Mouse (Mus musculus): ENCODE results near the gene Tes3-ps. TPM values are rescaled to one million over a fixed set of nuclear protein-coding genes. Genes with fewer than 3 reads are reported as not detected.
A peak's percentile ranks its signal among the peaks of the same experiment; 100 is the strongest.

The Tes3-ps gene
- polyA plus RNA-seq, 1 experiment from 2014 or later, result 1.3 TPM

- no peak overlapping the region for H3K9ac ChIP-seq
- peaks cover 6% of the 10 kb centered on the region; the same call in 1 of the 2 replicates for H3K36me3 ChIP-seq (ENCODE audit: poor library complexity, severe bottlenecking)
- 0 out of 2 replicates have a peak, but pooled peaks cover 4% of the 10 kb centered on the region for H3K4me1 ChIP-seq
- H3K9me3 ChIP-seq (replicated peaks), result no peaks in the 10 kb centered on the region
- no peak overlapping the region for H3K27ac ChIP-seq
- H3K27me3 ChIP-seq, result no peaks in the 10 kb centered on the region
- H3K4me3 ChIP-seq, result no peak overlapping the region
- no peak overlapping the region for H3K4me2 ChIP-seq
- no peak for ATAC-seq
- 94% methylated on average over 4 of the region's 4 CpGs for WGBS
Measured at GRCm38 (mm10) chr13:49470319-49470718, 22.8 kb upstream of the Tes3-ps start.

GRCm38 (mm10) chr13:49470806-49471205 lies 22.3 kb upstream of the Tes3-ps start:
- Histone ChIP-seq H3K9me3 (replicated peaks) (no peaks in the 10 kb centered on the region), H3K4me1 (0 out of 2 replicates have a peak, but pooled peaks cover 4% of the 10 kb centered on the region), H3K36me3 (ENCODE audit: poor library complexity, severe bottlenecking) (peaks cover 1% of the 10 kb centered on the region; the same call in 1 of the 2 replicates), H3K4me2 (no peak overlapping the region), H3K27ac (no peak overlapping the region), H3K9ac (no peak overlapping the region), H3K27me3 (no peaks in the 10 kb centered on the region), H3K4me3 (no peak overlapping the region)
- 62% methylated on average over 4 of the region's 4 CpGs for WGBS
- no peak for ATAC-seq

GRCm38 (mm10) chr13:49471981-49472675 lies 21.0 kb upstream of the Tes3-ps start:
- H3K9ac ChIP-seq, result no peak overlapping the region
- WGBS, result 71% methylated on average over 4 of the region's 4 CpGs
- no peak for ATAC-seq
- H3K4me2 ChIP-seq, result no peak overlapping the region
- 0 out of 2 replicates have a peak, but pooled peaks cover 4% of the 10 kb centered on the region for H3K4me1 ChIP-seq
- no peaks in the 10 kb centered on the region for H3K27me3 ChIP-seq
- no peaks in the 10 kb centered on the region for H3K9me3 ChIP-seq (replicated peaks)
- no peak overlapping the region for H3K27ac ChIP-seq
- no peak overlapping the region for H3K4me3 ChIP-seq
- H3K36me3 ChIP-seq (ENCODE audit: poor library complexity, severe bottlenecking), result no peaks in the 10 kb centered on the region

- Histone ChIP-seq H3K9ac (no peak overlapping the region), H3K9me3 (replicated peaks) (no peaks in the 10 kb centered on the region), H3K4me2 (no peak overlapping the region), H3K36me3 (ENCODE audit: poor library complexity, severe bottlenecking) (no peaks in the 10 kb centered on the region), H3K27ac (no peak overlapping the region), H3K4me3 (no peak overlapping the region), H3K27me3 (no peaks in the 10 kb centered on the region), H3K4me1 (0 out of 2 replicates have a peak, but pooled peaks cover 4% of the 10 kb centered on the region)
- no peak for ATAC-seq
- 98% methylated on average over 6 of the region's 6 CpGs for WGBS
Measured at GRCm38 (mm10) chr13:49472676-49473005, 20.5 kb upstream of the Tes3-ps start.

GRCm38 (mm10) chr13:49477887-49478286 lies 15.2 kb upstream of the Tes3-ps start:
- H3K4me2 ChIP-seq, result no peak overlapping the region
- H3K27me3 ChIP-seq, result no peaks in the 10 kb centered on the region
- H3K27ac ChIP-seq, result no peak overlapping the region
- no peak overlapping the region for H3K9ac ChIP-seq
- H3K4me3 ChIP-seq, result no peak overlapping the region
- WGBS, result 90% methylated on average over 3 of the region's 3 CpGs
- no peaks in the 10 kb centered on the region for H3K9me3 ChIP-seq (replicated peaks)
- 0 out of 2 replicates have a peak, but pooled peaks cover 2% of the 10 kb centered on the region for H3K4me1 ChIP-seq
- H3K36me3 ChIP-seq (ENCODE audit: poor library complexity, severe bottlenecking), result no peaks in the 10 kb centered on the region
- ATAC-seq, result no peak

GRCm38 (mm10) chr13:49478851-49479374 lies 14.2 kb upstream of the Tes3-ps start:
- no peak overlapping the region for H3K9ac ChIP-seq
- H3K27ac ChIP-seq, result no peak overlapping the region
- no peak for ATAC-seq
- H3K4me3 ChIP-seq, result no peak overlapping the region
- no peaks in the 10 kb centered on the region for H3K27me3 ChIP-seq
- H3K36me3 ChIP-seq (ENCODE audit: poor library complexity, severe bottlenecking), result no peaks in the 10 kb centered on the region
- no peaks in the 10 kb centered on the region for H3K9me3 ChIP-seq (replicated peaks)
- WGBS, result 92% methylated on average over 6 of the region's 6 CpGs
- 0 out of 2 replicates have a peak, but pooled peaks cover 2% of the 10 kb centered on the region for H3K4me1 ChIP-seq
- H3K4me2 ChIP-seq, result no peak overlapping the region

- Histone ChIP-seq H3K9ac (no peak overlapping the region), H3K4me1 (0 out of 2 replicates have a peak, but pooled peaks cover 2% of the 10 kb centered on the region)
- no peak for ATAC-seq
Measured at GRCm38 (mm10) chr13:49479399-49479798, 13.7 kb upstream of the Tes3-ps start.

GRCm38 (mm10) chr13:49480057-49480456 lies 13.1 kb upstream of the Tes3-ps start:
- 81% methylated on average over 2 of the region's 2 CpGs for WGBS

More at GRCm38 (mm10) chr13:49479399-49479798, 13.7 kb upstream of the Tes3-ps start:
- H3K4me2 ChIP-seq, result no peak overlapping the region
- no peaks in the 10 kb centered on the region for H3K36me3 ChIP-seq (ENCODE audit: poor library complexity, severe bottlenecking)
- no peaks in the 10 kb centered on the region for H3K9me3 ChIP-seq (replicated peaks)
- H3K27ac ChIP-seq, result no peak overlapping the region
- H3K4me3 ChIP-seq, result no peak overlapping the region
- WGBS, result 70% methylated on average over 4 of the region's 4 CpGs
- no peaks in the 10 kb centered on the region for H3K27me3 ChIP-seq

GRCm38 (mm10) chr13:49480551-49480950 lies 12.6 kb upstream of the Tes3-ps start:
- Histone ChIP-seq H3K9me3 (replicated peaks) (no peaks in the 10 kb centered on the region), H3K9ac (no peak overlapping the region), H3K4me2 (no peak overlapping the region), H3K4me3 (no peak overlapping the region), H3K27ac (no peak overlapping the region), H3K36me3 (ENCODE audit: poor library complexity, severe bottlenecking) (no peaks in the 10 kb centered on the region), H3K27me3 (no peaks in the 10 kb centered on the region), H3K4me1 (0 out of 2 replicates have a peak, but pooled peaks cover 2% of the 10 kb centered on the region)
- ATAC-seq, result peak; percentile 67
- 47% methylated on average over 5 of the region's 5 CpGs for WGBS

More at GRCm38 (mm10) chr13:49480057-49480456, 13.1 kb upstream of the Tes3-ps start:
- Histone ChIP-seq H3K36me3 (ENCODE audit: poor library complexity, severe bottlenecking) (no peaks in the 10 kb centered on the region), H3K4me2 (no peak overlapping the region), H3K27me3 (no peaks in the 10 kb centered on the region), H3K4me1 (0 out of 2 replicates have a peak, but pooled peaks cover 2% of the 10 kb centered on the region), H3K4me3 (no peak overlapping the region), H3K9ac (no peak overlapping the region), H3K9me3 (replicated peaks) (no peaks in the 10 kb centered on the region), H3K27ac (no peak overlapping the region)
- ATAC-seq, result no peak

- Histone ChIP-seq H3K27ac (no peak overlapping the region), H3K36me3 (ENCODE audit: poor library complexity, severe bottlenecking) (no peaks in the 10 kb centered on the region), H3K9me3 (replicated peaks) (no peaks in the 10 kb centered on the region), H3K4me1 (0 out of 2 replicates have a peak, but pooled peaks cover 2% of the 10 kb centered on the region), H3K9ac (no peak overlapping the region), H3K4me3 (no peak overlapping the region), H3K4me2 (no peak overlapping the region), H3K27me3 (no peaks in the 10 kb centered on the region)
- no peak for ATAC-seq
- 87% methylated on average over 5 of the region's 5 CpGs for WGBS
Measured at GRCm38 (mm10) chr13:49485388-49485787, 7.7 kb upstream of the Tes3-ps start.

- Histone ChIP-seq H3K27me3 (no peaks in the 10 kb centered on the region), H3K27ac (no peak within 1 kb of the TSS), H3K9me3 (replicated peaks) (no peaks in the 10 kb centered on the region), H3K4me2 (no peak within 1 kb of the TSS), H3K36me3 (ENCODE audit: poor library complexity, severe bottlenecking) (no peaks in the 10 kb centered on the region), H3K4me1 (no peaks in the 10 kb centered on the region), H3K9ac (no peak within 1 kb of the TSS), H3K4me3 (no peak within 1 kb of the TSS)
- 52% methylated on average over 4 of the region's 4 CpGs for WGBS
- no peak for ATAC-seq
Measured at GRCm38 (mm10) chr13:49504510-49504909, 11.4 kb downstream of the Tes3-ps start, which contains the start of gene Ecm2. Ecm2 (plus strand) TSS chr13:49504810.

GRCm38 (mm10) chr13:49505776-49506175 lies 12.7 kb downstream of the Tes3-ps start:
- ATAC-seq, result no peak
- Histone ChIP-seq H3K36me3 (ENCODE audit: poor library complexity, severe bottlenecking) (no peaks in the 10 kb centered on the region), H3K4me2 (no peak overlapping the region), H3K27ac (no peak overlapping the region), H3K4me1 (no peaks in the 10 kb centered on the region), H3K9me3 (replicated peaks) (no peaks in the 10 kb centered on the region), H3K4me3 (no peak overlapping the region), H3K9ac (no peak overlapping the region), H3K27me3 (no peaks in the 10 kb centered on the region)
- WGBS, result 84% methylated on average over 4 of the region's 4 CpGs

Measured in forebrain, embryonic 13.5 days (tissue).